Mouse (Mus musculus): ENCODE data around the gene Arhgap24. TPM values are rescaled to one million over a fixed set of nuclear protein-coding genes. Genes with fewer than 3 reads are reported as not detected.

Arhgap24 gene
- polyA plus RNA-seq, 1 experiment, result 6.8 TPM

DNA sequence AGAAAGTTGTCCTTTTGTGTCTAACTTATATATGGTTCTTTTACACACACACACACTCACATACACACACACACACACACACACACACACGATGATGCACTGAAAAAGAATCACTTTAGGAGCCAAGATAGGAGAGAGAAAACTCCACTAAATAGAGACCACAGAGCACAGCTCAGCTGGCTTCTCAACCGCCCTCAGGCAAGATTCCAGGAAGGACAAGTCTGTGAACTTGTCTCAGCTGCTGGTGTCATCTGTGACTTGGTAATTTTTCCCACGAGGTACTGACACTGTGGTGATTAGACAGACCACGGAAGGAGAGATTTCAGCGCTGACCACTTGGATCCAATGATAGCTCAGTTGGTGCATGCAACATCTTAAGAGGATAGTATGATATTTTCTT lies 420.0 kb downstream of the Arhgap24 start:
- TF ChIP-seq CTCF (IDR thresholded peaks at IDR 0.05; ENCODE audit: borderline replicate concordance, extremely low read depth, insufficient read depth, insufficient read length) (no peak), POLR2A (IDR thresholded peaks at IDR 0.05; ENCODE audit: borderline replicate concordance, extremely low read depth, insufficient read depth, insufficient read length, poor library complexity, severe bottlenecking) (no peak)
- DNase-seq (ENCODE audit: low read depth), result no peak

DNA sequence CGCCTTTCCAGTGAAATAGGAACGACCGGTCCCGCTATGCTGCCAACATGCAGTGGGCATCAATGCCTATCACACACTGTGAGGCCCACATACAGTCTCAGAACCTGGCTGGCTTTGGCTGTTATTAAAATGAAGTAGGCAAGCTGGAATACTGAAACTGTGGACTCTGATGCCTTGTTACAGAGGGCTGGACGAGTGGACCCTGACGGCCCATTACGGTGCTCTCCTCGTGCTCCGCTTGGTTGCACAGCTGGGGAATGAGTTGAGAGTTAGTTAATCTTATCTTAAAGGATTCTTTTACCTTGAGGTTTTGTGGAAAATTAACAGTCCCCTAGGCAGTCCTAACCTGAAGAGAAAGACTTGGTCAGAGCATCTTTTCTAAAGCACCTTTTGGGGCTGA lies 422.3 kb downstream of the Arhgap24 start:
- no peak for DNase-seq (ENCODE audit: low read depth)
- TF ChIP-seq CTCF (IDR thresholded peaks at IDR 0.05; ENCODE audit: borderline replicate concordance, extremely low read depth, insufficient read depth, insufficient read length), result no peak
- no peak for TF ChIP-seq POLR2A (IDR thresholded peaks at IDR 0.05; ENCODE audit: borderline replicate concordance, extremely low read depth, insufficient read depth, insufficient read length, poor library complexity, severe bottlenecking)

DNA sequence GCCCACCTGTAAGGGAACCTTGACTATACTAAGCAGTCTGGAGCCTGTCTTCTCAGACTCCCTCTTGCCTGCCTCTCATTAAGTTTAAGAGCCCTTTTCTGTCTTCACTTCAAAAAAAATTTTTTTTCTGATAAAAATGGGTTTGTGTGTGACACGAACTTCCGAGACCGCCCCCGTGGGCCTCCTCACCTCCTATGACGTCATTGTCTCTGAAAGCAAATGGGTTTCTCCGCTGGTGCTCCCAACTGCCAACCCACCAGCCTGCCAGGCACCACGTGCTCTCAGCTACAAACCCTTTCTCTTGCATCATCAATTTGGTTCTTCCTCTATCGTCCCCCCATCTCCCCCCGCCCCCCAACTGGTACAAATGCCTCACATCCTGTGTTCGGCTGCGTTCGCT lies 422.9 kb downstream of the Arhgap24 start:
- DNase-seq (ENCODE audit: low read depth), result no peak
- no peak for TF ChIP-seq CTCF (IDR thresholded peaks at IDR 0.05; ENCODE audit: borderline replicate concordance, extremely low read depth, insufficient read depth, insufficient read length)
- TF ChIP-seq POLR2A (IDR thresholded peaks at IDR 0.05; ENCODE audit: borderline replicate concordance, extremely low read depth, insufficient read depth, insufficient read length, poor library complexity, severe bottlenecking), result no peak

DNA sequence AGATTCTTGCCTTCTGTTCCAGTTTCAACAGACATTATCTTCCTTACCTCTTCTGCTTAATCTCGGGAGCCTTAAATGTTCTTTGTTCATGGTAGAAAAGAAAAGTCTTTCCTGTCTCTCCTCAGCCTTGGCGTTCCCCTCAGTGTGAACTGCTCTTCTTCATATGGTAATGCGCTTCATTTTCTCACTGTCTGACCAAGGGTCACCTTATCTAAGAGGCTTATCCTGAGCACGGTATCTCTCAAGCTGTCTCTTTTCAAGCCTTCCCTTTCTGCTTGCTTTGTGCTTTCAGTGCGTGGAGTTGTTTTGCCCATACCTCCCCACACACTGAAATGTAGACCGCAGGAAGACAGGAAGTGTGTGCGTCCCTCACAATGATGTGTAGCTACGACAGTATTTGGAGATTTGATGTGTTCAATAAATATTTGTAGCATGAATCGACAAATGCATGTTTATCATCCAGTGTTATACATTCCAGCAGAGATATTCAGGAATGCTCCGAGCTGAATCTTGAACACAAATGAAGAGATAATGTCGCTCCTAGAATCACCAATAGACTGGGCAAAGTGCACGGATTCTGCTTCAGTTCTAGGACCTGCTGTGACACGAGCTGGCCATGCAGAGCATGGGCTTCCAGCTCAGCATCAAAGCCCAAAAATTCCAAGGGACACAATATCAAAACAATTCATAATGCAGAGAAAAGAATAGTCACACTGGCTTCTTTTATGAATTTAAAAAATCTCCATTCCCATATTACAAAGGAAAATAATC lies 424.4 kb downstream of the Arhgap24 start:
- DNase-seq (ENCODE audit: low read depth), result peak; percentile 61
- TF ChIP-seq CTCF (IDR thresholded peaks at IDR 0.05; ENCODE audit: borderline replicate concordance, extremely low read depth, insufficient read depth, insufficient read length) (no peak), POLR2A (IDR thresholded peaks at IDR 0.05; ENCODE audit: borderline replicate concordance, extremely low read depth, insufficient read depth, insufficient read length, poor library complexity, severe bottlenecking) (no peak)

DNA sequence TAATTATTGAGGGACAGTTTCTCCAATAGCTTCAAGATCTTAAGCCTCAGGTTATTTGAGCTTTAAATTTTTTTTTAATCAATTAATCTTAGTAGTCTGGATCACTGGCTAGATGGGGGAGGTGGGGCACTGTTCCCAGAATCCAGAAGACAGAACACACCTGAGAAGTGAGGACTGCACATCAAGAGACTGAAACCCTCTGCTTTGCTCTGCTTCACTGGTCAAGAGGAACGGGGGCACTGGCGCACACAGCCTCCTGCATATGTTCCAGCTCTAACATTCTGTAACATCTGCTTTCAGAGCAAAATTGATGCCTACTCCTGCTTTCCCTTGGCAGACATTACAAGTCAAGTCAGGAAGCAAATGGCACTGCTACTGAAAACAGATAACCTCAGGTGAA lies 439.0 kb downstream of the Arhgap24 start:
- TF ChIP-seq CTCF (IDR thresholded peaks at IDR 0.05; ENCODE audit: borderline replicate concordance, extremely low read depth, insufficient read depth, insufficient read length), result no peak
- no peak for TF ChIP-seq POLR2A (IDR thresholded peaks at IDR 0.05; ENCODE audit: borderline replicate concordance, extremely low read depth, insufficient read depth, insufficient read length, poor library complexity, severe bottlenecking)
- no peak for DNase-seq (ENCODE audit: low read depth)

DNA sequence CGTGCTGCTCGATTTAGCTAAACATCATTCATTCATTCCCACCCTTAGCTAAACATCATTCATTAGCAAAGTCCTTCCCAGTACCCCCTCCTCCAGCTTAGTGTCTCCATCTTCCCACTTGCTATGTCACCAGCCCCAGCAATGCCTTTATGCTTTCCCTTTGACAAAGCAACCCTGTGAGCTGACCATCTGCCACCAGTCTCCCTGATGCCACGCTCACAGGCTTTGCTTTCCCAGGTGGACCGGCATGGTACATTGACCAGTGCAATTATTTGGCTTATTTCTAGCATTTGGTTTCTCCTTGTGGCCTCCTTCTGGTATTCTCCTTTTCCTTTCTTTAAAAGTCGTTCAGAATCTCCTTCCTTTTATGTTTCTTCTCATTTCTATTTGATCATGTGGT lies 445.6 kb downstream of the Arhgap24 start:
- peak; percentile 17 for DNase-seq (ENCODE audit: low read depth)

DNA sequence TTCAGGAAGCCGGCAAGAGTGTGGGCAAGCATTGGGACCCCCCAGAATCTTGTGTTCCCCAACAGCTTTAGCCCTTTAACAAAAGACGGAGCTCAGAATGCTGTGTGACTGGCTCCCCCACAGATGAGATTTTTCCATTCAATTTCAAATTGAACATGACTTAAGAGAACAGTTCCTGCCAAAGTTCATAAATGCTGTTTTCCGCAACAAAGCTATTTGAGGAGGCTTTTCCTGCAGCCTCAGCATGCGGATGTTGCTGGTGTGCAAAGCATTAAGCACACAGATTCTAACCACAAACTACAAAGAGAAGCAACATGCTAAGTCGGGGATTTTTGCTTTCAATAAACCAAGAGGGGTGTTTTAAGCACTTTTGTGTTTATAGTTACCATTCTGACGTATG lies 449.0 kb downstream of the Arhgap24 start:
- DNase-seq (ENCODE audit: low read depth), result peak; percentile 39
- TF ChIP-seq CTCF (IDR thresholded peaks at IDR 0.05; ENCODE audit: borderline replicate concordance, extremely low read depth, insufficient read depth, insufficient read length), result no peak
- TF ChIP-seq POLR2A (IDR thresholded peaks at IDR 0.05; ENCODE audit: borderline replicate concordance, extremely low read depth, insufficient read depth, insufficient read length, poor library complexity, severe bottlenecking), result no peak

More for the DNA sequence above, 445.6 kb downstream of the Arhgap24 start:
- TF ChIP-seq CTCF (IDR thresholded peaks at IDR 0.05; ENCODE audit: borderline replicate concordance, extremely low read depth, insufficient read depth, insufficient read length) (no peak), POLR2A (IDR thresholded peaks at IDR 0.05; ENCODE audit: borderline replicate concordance, extremely low read depth, insufficient read depth, insufficient read length, poor library complexity, severe bottlenecking) (no peak)

DNA sequence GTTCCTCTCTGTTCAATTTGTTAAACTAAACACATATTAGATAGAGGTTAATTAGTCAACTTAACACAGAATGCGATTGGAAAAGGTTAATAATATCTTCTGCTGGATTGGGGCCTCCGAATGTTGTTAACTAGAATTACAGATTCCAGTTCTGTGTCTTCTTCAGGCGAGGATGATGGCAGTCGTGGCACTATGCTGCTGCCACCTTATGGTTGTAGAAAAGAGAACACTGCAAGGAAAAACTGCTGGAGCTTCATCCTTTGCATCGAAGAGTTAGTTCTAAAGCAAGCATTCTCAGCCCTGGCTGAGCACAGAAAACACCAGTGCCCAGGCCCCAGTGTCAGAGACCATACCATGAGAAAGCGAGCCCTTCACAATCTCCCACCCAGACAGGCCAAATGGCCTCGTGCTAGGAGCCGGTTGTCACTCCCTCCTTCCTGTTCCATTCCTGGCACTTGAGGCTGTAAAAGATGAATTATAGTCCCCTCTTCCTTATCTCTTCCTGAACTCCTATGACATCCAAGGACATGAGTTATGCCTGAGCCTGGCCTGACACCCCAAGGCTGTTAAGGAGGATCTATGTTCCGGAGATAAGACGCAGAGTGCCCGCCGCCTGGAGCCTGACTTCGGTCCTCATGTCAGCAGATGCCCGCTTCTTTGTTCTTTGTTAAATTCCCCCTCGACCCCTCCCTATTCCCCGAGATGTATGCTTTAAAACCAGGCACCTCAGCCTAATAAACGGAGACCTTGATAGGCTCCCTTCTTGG lies 462.9 kb downstream of the Arhgap24 start:
- peak; percentile 42; the same call in 1 of the 2 replicates for TF ChIP-seq CTCF (IDR thresholded peaks at IDR 0.05; ENCODE audit: borderline replicate concordance, extremely low read depth, insufficient read depth, insufficient read length)
- DNase-seq (ENCODE audit: low read depth), result peak; percentile 41

DNA sequence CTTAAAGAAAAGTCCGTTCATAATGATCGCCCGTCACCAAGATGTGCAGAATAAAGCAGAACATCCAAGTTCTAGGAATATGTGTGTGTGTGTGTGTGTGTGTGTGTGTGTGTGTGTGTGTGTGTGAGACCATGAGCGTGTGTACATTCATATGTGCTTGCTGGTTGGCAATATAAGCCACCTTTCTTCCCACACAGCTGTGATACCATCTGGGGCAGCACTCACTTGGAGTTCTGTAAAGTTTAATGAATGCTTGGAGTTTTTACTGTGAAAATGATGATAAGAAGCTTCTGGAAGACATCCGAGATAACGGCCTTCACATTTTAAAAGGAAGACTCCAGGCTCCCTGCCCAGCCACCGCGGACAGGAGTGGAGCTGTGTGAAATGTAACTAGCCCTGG lies 465.4 kb downstream of the Arhgap24 start:
- TF ChIP-seq CTCF (IDR thresholded peaks at IDR 0.05; ENCODE audit: borderline replicate concordance, extremely low read depth, insufficient read depth, insufficient read length) (no peak), POLR2A (IDR thresholded peaks at IDR 0.05; ENCODE audit: borderline replicate concordance, extremely low read depth, insufficient read depth, insufficient read length, poor library complexity, severe bottlenecking) (no peak)
- DNase-seq (ENCODE audit: low read depth), result peak; percentile 12

DNA sequence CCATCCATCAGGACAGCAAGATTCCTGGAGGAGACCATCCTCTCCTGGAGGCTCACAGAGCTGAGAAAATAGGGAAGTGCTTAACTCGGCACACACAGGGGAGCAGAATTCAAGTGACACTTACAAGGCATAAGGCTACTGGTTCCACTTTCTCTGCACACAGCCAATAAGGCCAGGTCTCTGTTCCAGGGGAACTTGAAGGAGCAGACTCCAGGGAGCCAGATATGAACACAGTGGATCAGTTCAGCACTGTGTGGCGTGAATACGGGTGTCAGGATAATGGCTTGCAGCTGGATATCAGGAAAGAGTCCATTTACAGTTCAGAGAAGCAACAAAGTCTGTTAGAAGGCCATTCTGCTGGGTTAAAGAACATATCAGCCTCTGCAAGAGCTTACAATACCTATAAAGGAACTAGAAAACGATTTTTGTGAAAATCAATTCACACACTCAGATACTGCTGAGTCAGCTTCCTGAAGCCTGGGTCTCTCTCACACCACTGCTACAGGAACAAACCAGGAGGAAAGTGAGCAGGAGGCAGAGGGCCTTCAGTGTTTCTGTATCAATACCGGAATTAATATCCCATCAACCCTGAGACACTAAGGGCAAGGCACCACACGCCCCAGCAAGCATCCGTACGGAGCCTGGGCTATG lies 466.0 kb downstream of the Arhgap24 start:
- TF ChIP-seq CTCF (IDR thresholded peaks at IDR 0.05; ENCODE audit: borderline replicate concordance, extremely low read depth, insufficient read depth, insufficient read length), result no peak
- TF ChIP-seq POLR2A (IDR thresholded peaks at IDR 0.05; ENCODE audit: borderline replicate concordance, extremely low read depth, insufficient read depth, insufficient read length, poor library complexity, severe bottlenecking), result no peak
- peak; percentile 7 for DNase-seq (ENCODE audit: low read depth)
